Mouse (Mus musculus): ENCODE data around the gene Htt. TPM values are rescaled to one million over a fixed set of nuclear protein-coding genes. Genes with fewer than 3 reads are reported as not detected.
A peak's percentile ranks its signal among the peaks of the same experiment; 100 is the strongest.

The Htt gene
- polyA plus RNA-seq, 1 experiment from 2014 or later = 15.5 TPM

DNA sequence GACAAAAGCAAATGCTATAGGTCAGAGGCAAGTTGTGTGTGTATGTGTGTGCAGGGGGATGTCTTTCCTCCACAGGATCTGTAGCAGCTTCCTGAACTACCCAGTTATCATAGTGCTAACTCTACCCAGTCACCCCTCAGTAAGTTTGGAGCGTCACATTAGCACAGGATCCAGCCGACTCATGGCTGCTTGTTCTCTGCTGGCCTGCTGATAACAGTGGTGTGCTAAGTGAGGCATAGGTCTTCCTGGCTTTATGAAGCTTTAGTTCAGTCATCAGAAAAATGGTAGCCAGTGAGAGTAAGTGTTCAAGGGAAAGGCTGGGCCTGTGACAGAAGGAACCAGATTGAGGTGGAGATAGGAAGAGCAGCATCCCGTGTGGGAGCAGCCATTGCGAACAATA, 162.4 kb downstream of the Htt start:
- peaks cover 35% of the 10 kb centered on the region for H3K36me3 ChIP-seq (replicated peaks)
- H3K9me3 ChIP-seq = no peaks in the 10 kb centered on the region
- no peaks in the 10 kb centered on the region for H3K4me1 ChIP-seq
- no peak overlapping the region for H3K27ac ChIP-seq (replicated peaks)
- no peak overlapping the region for H3K4me3 ChIP-seq
- WGBS = 93% methylated on average over 4 of the region's 4 CpGs
- DNase-seq (ENCODE audit: low spot score) = no peak
- H3K27me3 ChIP-seq (replicated peaks; ENCODE audit: low read depth, poor library complexity, severe bottlenecking) = no peaks in the 10 kb centered on the region

DNA sequence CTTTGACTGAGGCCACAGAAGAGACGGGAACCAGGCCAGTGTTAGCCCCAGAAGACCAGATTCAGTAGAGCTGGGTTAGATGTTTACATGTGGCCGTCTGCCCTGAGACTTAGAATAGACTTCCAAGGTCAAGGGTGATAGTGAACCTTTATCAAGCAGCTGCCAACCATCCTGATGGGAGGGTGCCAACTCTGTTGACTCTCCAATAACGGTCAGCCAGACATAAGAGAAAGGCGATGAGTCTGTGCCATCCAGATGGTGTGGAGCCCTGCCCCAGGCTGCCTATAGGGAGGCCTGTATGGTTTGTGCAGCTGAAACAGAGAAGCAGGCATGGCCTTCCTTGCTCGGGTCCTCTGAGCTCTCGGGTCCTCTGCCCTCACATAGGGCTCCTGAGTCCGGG, 163.0 kb downstream of the Htt start:
- H3K27ac ChIP-seq (replicated peaks) = no peak overlapping the region
- H3K36me3 ChIP-seq (replicated peaks) = peaks cover 35% of the 10 kb centered on the region
- 89% methylated on average over 7 of the region's 7 CpGs for WGBS
- no peaks in the 10 kb centered on the region for H3K9me3 ChIP-seq
- DNase-seq (ENCODE audit: low spot score) = no peak
- no peak overlapping the region for H3K4me3 ChIP-seq
- H3K27me3 ChIP-seq (replicated peaks; ENCODE audit: low read depth, poor library complexity, severe bottlenecking) = no peaks in the 10 kb centered on the region
- H3K4me1 ChIP-seq = no peaks in the 10 kb centered on the region

DNA sequence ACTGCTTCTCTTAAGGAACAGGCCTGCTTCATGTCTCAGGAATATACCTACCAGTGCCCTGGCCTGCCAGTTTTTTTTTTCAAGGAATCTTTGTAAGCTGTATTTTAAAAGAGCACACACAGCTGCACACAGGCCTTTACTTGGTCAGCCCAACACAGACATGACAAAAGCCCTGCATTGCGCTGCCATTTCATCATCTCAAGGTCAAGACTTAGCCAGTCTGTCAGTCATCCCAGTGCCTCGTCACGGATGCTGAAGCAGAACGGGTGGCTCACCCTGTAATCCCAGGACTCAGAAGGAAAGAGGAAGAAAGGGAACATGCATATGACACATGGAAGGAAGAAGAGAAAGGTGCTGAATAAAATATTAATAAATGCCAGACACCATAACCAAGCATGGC, 166.1 kb downstream of the Htt start:
- no peak for DNase-seq (ENCODE audit: low spot score)
- Histone ChIP-seq H3K4me1 (peaks cover 21% of the 10 kb centered on the region), H3K4me3 (no peak overlapping the region), H3K36me3 (replicated peaks) (peaks cover 29% of the 10 kb centered on the region), H3K27ac (replicated peaks) (no peak overlapping the region), H3K27me3 (replicated peaks; ENCODE audit: low read depth, poor library complexity, severe bottlenecking) (no peaks in the 10 kb centered on the region), H3K9me3 (no peaks in the 10 kb centered on the region)
- WGBS = 90% methylated on average over 4 of the region's 4 CpGs

DNA sequence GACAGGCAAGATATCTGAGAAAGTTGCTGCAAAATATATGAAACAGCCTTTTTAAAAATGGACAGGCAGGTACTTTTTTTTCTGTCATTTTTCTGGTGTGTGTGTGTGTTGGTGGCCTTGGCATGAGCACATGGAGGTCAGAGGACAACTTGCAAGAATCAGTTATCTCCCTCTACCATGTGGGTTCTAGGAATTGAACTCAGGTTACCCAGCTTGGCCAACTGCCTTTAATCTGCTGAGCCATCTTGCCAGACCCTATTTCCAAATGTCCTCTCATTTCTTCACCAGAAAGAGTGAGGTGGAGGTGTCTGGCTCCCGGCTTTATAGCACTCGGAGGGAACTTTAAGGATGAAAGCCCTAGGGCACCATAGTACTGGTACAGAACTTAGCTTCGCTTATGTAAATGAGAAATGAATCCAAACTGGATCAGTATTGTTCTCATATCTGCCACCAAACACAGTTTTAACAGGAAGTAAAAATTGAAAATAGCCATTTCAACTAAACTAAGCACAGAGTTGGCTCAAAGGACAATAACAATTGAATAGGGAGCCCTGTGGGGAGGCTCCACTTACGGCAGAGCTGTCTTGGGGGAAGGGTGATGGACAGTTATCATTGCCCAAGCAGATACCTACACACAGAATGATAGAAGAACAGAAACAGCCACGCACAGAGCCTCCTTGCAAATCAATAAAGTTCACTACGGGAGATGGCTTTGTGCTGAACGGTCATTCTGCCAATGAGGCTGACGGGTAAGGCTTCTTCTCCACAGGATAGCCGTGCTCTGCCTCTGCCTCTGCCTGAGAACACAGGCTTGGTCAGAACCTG, 168.8 kb downstream of the Htt start:
- 84% methylated on average over 9 of the region's 9 CpGs for WGBS
- H3K27ac ChIP-seq (replicated peaks) = peak overlapping the region; percentile 30; the same call in 1 of the 2 replicates
- H3K4me3 ChIP-seq = no peak overlapping the region
- peaks cover 3% of the 10 kb centered on the region; the same call in 1 of the 2 replicates for H3K36me3 ChIP-seq (replicated peaks)
- no peaks in the 10 kb centered on the region for H3K9me3 ChIP-seq
- H3K4me1 ChIP-seq = peaks cover 21% of the 10 kb centered on the region
- H3K27me3 ChIP-seq (replicated peaks; ENCODE audit: low read depth, poor library complexity, severe bottlenecking) = no peaks in the 10 kb centered on the region
- no peak for DNase-seq (ENCODE audit: low spot score)

DNA sequence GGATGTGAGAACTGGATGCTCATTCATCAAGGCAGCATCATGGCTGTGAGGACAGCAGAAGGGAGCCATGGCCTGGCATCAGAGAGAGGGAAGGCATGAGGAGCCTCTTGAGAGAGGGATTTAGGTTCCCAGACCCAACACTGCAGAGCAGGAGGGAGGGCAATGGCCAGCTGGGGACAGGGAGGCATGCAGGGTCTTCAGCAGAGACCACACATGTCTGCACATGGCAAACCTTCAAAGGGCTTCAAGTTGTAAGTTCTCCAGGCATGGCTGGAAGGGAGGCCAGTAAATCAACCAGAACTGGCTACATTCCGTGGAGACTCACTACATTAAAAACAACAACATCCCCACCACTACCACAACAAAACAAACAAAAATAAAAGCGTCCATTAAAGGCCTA, 169.6 kb downstream of the Htt start:
- Histone ChIP-seq H3K4me3 (no peak overlapping the region), H3K36me3 (replicated peaks) (no peaks in the 10 kb centered on the region; the same call in 1 of the 2 replicates), H3K4me1 (peaks cover 21% of the 10 kb centered on the region), H3K9me3 (no peaks in the 10 kb centered on the region), H3K27ac (replicated peaks) (peak overlapping the region; percentile 30; the same call in 1 of the 2 replicates), H3K27me3 (replicated peaks; ENCODE audit: low read depth, poor library complexity, severe bottlenecking) (no peaks in the 10 kb centered on the region)
- 87% methylated on average over 2 of the region's 2 CpGs for WGBS
- no peak for DNase-seq (ENCODE audit: low spot score)

DNA sequence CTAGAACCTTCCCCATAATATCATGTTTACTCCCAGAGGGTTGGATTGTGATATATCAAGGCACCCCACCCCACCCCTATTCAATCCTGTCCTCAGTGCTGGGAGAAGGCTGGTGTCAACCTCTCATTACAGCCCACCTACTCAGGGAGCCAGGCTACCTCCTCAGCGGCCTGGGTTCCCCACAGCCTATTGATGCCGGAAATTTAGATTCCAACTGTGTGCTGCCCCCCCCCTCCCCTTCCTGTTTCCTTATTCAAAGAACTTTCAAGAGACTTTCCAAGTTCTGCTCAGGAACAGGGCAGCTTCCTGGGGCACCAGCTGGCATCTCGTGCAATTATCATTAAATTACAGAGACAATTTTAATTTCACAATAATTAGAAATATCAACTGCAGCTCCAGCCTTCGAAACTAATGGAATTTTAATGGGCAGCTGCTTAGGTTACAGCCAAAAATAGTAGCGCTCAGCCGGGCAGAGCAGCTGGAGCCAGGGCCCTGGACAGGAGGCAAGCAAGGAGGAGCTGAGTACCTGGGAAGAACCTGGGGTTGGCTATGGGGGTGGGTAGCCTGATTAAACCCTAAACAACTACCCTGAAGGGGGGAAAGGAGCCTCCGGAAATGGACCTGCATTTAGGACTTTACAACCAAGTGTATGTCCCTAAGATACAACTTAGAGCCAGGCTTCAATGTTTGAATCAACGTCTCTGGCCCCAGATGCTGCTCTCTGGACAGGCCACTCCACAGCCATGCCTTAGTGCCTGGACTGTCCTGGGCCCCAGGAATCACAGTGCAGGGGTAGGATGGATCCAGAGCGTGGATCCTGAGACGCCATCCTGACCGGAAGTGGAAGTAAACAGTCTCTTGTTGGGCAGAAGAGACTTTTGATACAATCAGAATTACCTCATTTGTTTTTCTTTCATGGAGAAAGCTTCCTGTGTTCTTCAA, 170.2 kb downstream of the Htt start:
- Histone ChIP-seq H3K4me1 (peaks cover 21% of the 10 kb centered on the region), H3K36me3 (replicated peaks) (no peaks in the 10 kb centered on the region), H3K9me3 (no peaks in the 10 kb centered on the region), H3K27ac (replicated peaks) (peak overlapping the region; percentile 81), H3K27me3 (replicated peaks; ENCODE audit: low read depth, poor library complexity, severe bottlenecking) (no peaks in the 10 kb centered on the region), H3K4me3 (no peak overlapping the region)
- DNase-seq (ENCODE audit: low spot score) = peak; percentile 36
- 53% methylated on average over 11 of the region's 11 CpGs for WGBS

DNA sequence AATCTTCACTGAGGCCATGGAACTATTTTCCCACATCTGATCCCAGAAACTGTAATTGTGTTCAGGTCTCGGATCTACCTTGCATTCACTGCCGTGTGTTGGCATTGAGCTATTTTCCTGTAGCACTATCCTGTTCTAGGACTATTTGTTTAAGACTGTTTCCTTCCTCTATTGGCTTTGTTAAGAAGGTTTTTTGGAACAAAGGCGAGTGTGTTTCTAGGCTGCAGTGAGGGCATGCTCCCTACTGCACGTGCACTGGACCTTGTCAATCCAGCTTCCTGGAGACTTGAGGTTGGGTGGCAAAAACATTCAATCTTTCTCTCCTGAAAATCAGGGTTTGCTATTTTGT, 170.9 kb downstream of the Htt start:
- WGBS = 34% methylated on average over 4 of the region's 4 CpGs
- H3K4me1 ChIP-seq = peaks cover 21% of the 10 kb centered on the region
- H3K27me3 ChIP-seq (replicated peaks; ENCODE audit: low read depth, poor library complexity, severe bottlenecking) = no peaks in the 10 kb centered on the region
- DNase-seq (ENCODE audit: low spot score) = no peak
- H3K9me3 ChIP-seq = no peaks in the 10 kb centered on the region
- H3K36me3 ChIP-seq (replicated peaks) = no peaks in the 10 kb centered on the region
- H3K27ac ChIP-seq (replicated peaks) = peak overlapping the region; percentile 81
- H3K4me3 ChIP-seq = no peak overlapping the region

DNA sequence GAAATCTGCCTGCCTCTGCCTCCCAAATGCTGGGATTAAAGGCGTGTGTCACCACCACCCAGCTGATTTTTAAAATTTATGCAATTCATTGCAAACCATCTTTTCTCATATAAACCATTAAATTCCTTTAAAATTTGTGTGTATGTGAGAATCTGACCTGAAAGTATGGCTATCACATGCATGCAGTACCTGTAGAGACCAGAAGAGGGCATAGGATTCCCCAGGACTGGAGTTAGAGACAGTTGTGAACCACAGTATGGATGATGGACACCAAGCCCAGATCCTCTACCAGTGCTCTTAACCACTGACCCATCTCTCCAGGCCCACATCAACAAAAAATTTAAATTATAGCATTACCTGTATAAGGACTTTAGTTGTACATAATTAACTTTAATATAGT, 171.9 kb downstream of the Htt start:
- H3K27me3 ChIP-seq (replicated peaks; ENCODE audit: low read depth, poor library complexity, severe bottlenecking) = no peaks in the 10 kb centered on the region
- H3K4me1 ChIP-seq = peaks cover 21% of the 10 kb centered on the region
- DNase-seq (ENCODE audit: low spot score) = no peak
- no peak overlapping the region for H3K27ac ChIP-seq (replicated peaks)
- H3K36me3 ChIP-seq (replicated peaks) = no peaks in the 10 kb centered on the region
- no peaks in the 10 kb centered on the region for H3K9me3 ChIP-seq
- no peak overlapping the region for H3K4me3 ChIP-seq
- 94% methylated on average over 1 of the region's 1 CpGs for WGBS

DNA sequence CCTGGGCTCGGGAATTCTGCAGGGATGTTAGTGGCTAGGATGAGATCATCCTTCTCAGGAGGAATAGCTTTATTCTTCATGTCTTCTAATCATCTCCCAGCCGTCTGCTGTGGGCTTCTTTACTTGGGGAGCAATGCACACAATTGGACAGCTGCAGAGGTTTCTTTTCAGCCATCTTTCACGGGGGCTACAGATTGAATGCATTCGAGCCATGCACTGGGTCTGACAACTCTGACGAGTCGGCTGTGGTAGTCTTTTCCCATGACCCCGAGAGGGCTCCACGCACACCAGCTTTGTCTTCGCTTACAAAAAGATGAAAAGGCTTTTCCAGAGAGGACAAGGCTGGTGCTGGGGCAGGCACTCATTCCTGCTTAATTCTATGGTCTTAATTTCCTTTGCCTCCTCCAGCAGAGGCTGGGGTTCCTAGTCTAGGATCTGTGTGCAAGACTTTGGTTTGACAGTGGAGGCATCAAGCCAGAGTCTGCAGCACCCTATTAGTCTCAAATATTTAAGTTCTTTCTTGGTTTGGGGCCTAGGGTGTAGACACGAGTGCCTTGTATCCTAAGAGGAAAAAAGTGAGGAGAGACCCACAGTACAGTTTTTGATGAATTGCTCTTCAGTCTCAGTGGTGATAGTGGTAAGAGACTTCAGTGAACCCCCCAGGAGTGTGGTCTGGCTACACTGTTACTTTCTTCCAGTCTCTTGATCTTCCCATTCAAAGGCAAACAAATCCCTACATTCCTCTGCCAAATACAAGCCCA, 180.3 kb downstream of the Htt start:
- Histone ChIP-seq H3K27me3 (replicated peaks; ENCODE audit: low read depth, poor library complexity, severe bottlenecking) (no peaks in the 10 kb centered on the region), H3K4me1 (no peaks in the 10 kb centered on the region), H3K36me3 (replicated peaks) (no peaks in the 10 kb centered on the region), H3K27ac (replicated peaks) (peak overlapping the region; percentile 32; the same call in 1 of the 2 replicates), H3K9me3 (no peaks in the 10 kb centered on the region), H3K4me3 (no peak overlapping the region)
- WGBS = 62% methylated on average over 10 of the region's 10 CpGs
- DNase-seq (ENCODE audit: low spot score) = peak; percentile 15

DNA sequence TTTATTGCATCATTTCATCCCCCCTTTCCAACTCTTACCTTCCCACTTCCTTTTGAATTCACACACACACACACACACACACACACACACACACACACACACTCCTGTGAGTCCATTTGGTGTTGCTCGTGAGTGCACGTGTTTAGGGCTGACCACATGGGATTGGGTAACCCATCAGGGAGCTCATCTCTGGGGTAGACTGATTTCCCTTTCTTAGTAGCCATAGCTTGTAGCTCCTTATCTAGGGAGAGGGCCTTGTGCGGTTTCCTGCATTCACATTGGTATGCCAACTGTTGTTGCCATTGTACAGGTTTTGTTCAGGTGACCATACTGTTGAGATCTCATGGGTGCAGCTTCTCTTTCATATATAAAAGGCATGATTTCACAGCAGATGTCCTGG, 181.9 kb downstream of the Htt start:
- Histone ChIP-seq H3K27me3 (replicated peaks; ENCODE audit: low read depth, poor library complexity, severe bottlenecking) (peaks cover 9% of the 10 kb centered on the region; the same call in 1 of the 2 replicates), H3K27ac (replicated peaks) (no peak overlapping the region), H3K4me3 (no peak overlapping the region), H3K4me1 (peaks cover 4% of the 10 kb centered on the region; the same call in 1 of the 2 replicates), H3K9me3 (no peaks in the 10 kb centered on the region), H3K36me3 (replicated peaks) (no peaks in the 10 kb centered on the region)
- no peak for DNase-seq (ENCODE audit: low spot score)
- 85% methylated on average over 3 of the region's 3 CpGs for WGBS

DNA sequence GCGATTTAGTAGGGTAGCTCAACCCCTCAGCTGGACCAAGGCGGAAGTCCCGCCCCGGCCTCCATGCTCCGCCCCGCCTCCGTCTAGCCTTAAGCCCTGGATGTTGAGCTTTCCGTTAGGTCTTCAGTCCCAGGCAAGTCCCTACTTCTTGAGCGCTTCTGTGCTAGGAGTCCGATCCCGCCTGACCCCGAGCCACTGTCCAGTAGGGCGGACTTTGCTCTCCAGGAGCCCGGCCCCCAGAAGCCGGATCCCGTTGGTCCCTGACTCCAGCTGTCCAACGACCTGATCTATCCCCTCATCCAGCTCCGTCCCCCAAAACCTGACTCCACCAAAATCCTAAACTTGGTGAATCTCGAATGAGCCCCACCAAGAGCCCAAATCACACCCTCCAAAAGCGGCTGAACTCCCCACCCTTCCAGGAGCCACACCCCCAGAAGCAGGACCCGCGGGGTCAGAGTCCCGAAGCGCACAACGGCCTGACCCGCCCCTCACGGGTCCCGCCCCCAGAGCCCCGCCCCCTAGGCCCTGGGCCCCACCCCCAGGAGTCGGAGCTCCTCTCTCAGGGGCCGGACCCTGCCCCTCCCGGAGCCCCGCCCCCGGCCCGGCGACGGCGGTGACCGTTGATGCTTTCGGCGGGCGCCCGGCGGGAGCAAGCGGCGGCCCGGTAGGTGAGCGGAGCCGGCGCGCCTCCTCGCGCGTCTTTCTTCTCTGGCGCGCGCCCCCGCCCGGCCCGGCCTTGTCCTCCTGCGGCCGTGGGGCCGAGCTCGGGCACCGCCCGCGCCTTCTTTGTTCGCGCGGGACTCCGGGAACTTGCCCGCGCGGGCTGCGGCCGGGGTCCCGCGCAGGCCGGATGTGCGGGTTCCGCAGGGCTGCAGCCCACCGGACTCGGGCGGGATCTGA, 187.6 kb downstream of the Htt start, which contains the start of gene Rgs12:
TSS of gene Rgs12 (plus strand) at position 585 of the 900 bp plus-strand sequence.
- DNase-seq (ENCODE audit: low spot score) = peak; percentile 96
- peak within 1 kb of the TSS; percentile 81 for H3K4me3 ChIP-seq
- H3K27ac ChIP-seq (replicated peaks) = peak within 1 kb of the TSS; percentile 97
- peaks cover 30% of the 10 kb centered on the region for H3K4me1 ChIP-seq
- H3K36me3 ChIP-seq (replicated peaks) = peaks cover 35% of the 10 kb centered on the region
- peaks cover 9% of the 10 kb centered on the region; the same call in 1 of the 2 replicates for H3K27me3 ChIP-seq (replicated peaks; ENCODE audit: low read depth, poor library complexity, severe bottlenecking)
- peaks cover 6% of the 10 kb centered on the region; the same call in 1 of the 2 replicates for H3K9me3 ChIP-seq
- under 1% methylated on average over 84 of the region's 84 CpGs for WGBS
